Mouse (Mus musculus): ENCODE measurements around the gene Usp54. TPM values are rescaled to one million over a fixed set of nuclear protein-coding genes. Genes with fewer than 3 reads are reported as not detected.

Usp54 gene
- polyA plus RNA-seq, 1 experiment from 2014 or later, result 13.8 TPM

- WGBS, result 83% methylated on average over 6 of the region's 6 CpGs
- Histone ChIP-seq H3K27me3 (ENCODE audit: control insufficient read depth, insufficient read depth, low read depth, low read length) (no peaks in the 10 kb centered on the region), H3K4me3 (ENCODE audit: low read depth, low read length) (no peak overlapping the region), H3K4me2 (ENCODE audit: low read length) (no peak overlapping the region), H3K4me1 (ENCODE audit: control insufficient read depth, insufficient read depth, low read length) (peaks cover 9% of the 10 kb centered on the region; the same call in 1 of the 2 replicates), H3K9ac (ENCODE audit: low read depth, low read length) (no peak overlapping the region), H3K9me3 (replicated peaks; ENCODE audit: control insufficient read depth, low read length, poor library complexity, severe bottlenecking) (no peaks in the 10 kb centered on the region), H3K27ac (ENCODE audit: low read length) (no peak overlapping the region), H3K36me3 (ENCODE audit: control insufficient read depth, insufficient read depth, low read length) (no peaks in the 10 kb centered on the region)
- ATAC-seq, result no peak
Measured at GRCm38 (mm10) chr14:20658902-20659301, 18.0 kb upstream of the Usp54 start.

DNA sequence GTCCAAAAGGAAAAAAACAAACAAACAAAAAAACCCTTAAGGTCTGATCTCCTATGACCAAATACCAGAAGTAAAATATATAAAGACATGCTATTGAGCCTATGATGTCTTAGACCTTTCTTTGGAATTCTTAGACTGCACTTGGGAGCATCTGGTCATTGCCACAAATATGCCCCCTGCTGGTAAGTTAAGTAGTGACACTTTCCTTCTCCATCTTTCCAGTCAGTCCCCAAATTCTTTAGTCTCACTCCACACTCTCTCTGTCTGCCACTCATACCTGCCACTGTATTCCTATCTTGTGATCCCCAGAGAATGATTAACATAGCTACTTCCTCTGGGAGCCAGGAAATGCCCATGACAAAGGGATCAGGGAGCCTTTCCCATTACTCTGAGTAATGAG is 17.5 kb upstream of the Usp54 start:
- no peaks in the 10 kb centered on the region for H3K36me3 ChIP-seq (ENCODE audit: control insufficient read depth, insufficient read depth, low read length)
- H3K27ac ChIP-seq (ENCODE audit: low read length), result no peak overlapping the region
- H3K4me1 ChIP-seq (ENCODE audit: control insufficient read depth, insufficient read depth, low read length), result peaks cover 9% of the 10 kb centered on the region; the same call in 1 of the 2 replicates
- no peaks in the 10 kb centered on the region for H3K27me3 ChIP-seq (ENCODE audit: control insufficient read depth, insufficient read depth, low read depth, low read length)
- H3K9me3 ChIP-seq (replicated peaks; ENCODE audit: control insufficient read depth, low read length, poor library complexity, severe bottlenecking), result no peaks in the 10 kb centered on the region
- no peak for ATAC-seq
- H3K9ac ChIP-seq (ENCODE audit: low read depth, low read length), result no peak overlapping the region
- no peak overlapping the region for H3K4me3 ChIP-seq (ENCODE audit: low read depth, low read length)
- H3K4me2 ChIP-seq (ENCODE audit: low read length), result no peak overlapping the region

GRCm38 (mm10) chr14:20656361-20656760 is 15.5 kb upstream of the Usp54 start, which contains the start of gene Myoz1:
Gene Myoz1 (minus strand): TSS chr14:20656540.
- no peak within 1 kb of the TSS for H3K9ac ChIP-seq (ENCODE audit: low read depth, low read length)
- no peak within 1 kb of the TSS for H3K4me3 ChIP-seq (ENCODE audit: low read depth, low read length)
- H3K4me2 ChIP-seq (ENCODE audit: low read length), result no peak within 1 kb of the TSS
- 40% methylated on average over 11 of the region's 11 CpGs for WGBS
- no peak within 1 kb of the TSS for H3K27ac ChIP-seq (ENCODE audit: low read length)
- H3K36me3 ChIP-seq (ENCODE audit: control insufficient read depth, insufficient read depth, low read length), result no peaks in the 10 kb centered on the region
- H3K4me1 ChIP-seq (ENCODE audit: control insufficient read depth, insufficient read depth, low read length), result no peaks in the 10 kb centered on the region
- no peaks in the 10 kb centered on the region for H3K27me3 ChIP-seq (ENCODE audit: control insufficient read depth, insufficient read depth, low read depth, low read length)
- no peaks in the 10 kb centered on the region for H3K9me3 ChIP-seq (replicated peaks; ENCODE audit: control insufficient read depth, low read length, poor library complexity, severe bottlenecking)
- ATAC-seq, result no peak

- no peaks in the 10 kb centered on the region for H3K4me1 ChIP-seq (ENCODE audit: control insufficient read depth, insufficient read depth, low read length)
- 81% methylated on average over 9 of the region's 9 CpGs for WGBS
- H3K4me3 ChIP-seq (ENCODE audit: low read depth, low read length), result no peak overlapping the region
- no peak overlapping the region for H3K27ac ChIP-seq (ENCODE audit: low read length)
- no peak overlapping the region for H3K4me2 ChIP-seq (ENCODE audit: low read length)
- no peak overlapping the region for H3K9ac ChIP-seq (ENCODE audit: low read depth, low read length)
- no peaks in the 10 kb centered on the region for H3K36me3 ChIP-seq (ENCODE audit: control insufficient read depth, insufficient read depth, low read length)
- no peak for ATAC-seq
- H3K9me3 ChIP-seq (replicated peaks; ENCODE audit: control insufficient read depth, low read length, poor library complexity, severe bottlenecking), result no peaks in the 10 kb centered on the region
- H3K27me3 ChIP-seq (ENCODE audit: control insufficient read depth, insufficient read depth, low read depth, low read length), result no peaks in the 10 kb centered on the region
Measured at GRCm38 (mm10) chr14:20655731-20656130, 14.9 kb upstream of the Usp54 start.

DNA sequence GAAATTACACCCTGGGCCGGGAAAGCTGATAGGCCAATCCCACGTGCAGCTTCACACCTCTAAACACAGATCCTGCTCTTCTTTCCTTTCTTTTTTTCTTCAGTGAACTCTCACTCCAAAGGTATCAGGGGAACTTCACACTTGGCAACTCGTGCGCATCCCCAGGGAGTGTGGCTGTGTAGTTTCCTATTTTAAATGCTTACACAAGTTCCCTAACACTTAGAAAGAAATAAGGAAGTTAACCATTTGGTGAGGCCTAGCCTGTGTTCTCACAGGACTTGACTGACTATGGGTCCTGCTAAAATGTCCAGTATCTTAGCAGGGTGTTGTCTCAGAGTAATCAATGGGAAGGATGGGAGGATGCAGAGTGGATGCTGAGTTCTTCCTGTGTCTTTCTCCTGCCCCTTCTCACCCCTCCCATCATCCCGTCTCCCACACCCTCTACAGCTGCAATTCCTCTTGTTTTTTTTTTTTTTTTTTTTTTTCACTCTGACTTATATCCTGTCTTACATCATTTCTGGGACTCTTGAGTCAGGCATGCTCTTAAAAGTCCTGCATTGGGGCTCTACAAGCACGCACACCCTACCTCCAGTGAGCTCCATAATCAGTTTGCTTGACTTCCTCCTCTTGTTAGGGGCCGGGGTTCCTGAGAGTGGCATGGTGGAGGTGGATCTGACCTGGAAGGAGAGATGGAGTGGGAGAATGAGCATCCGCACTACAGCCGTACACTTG is 14.0 kb upstream of the Usp54 start:
- 89% methylated on average over 9 of the region's 9 CpGs for WGBS
- no peaks in the 10 kb centered on the region for H3K36me3 ChIP-seq (ENCODE audit: control insufficient read depth, insufficient read depth, low read length)

GRCm38 (mm10) chr14:20651722-20652256 is 10.9 kb upstream of the Usp54 start:
- H3K36me3 ChIP-seq (ENCODE audit: control insufficient read depth, insufficient read depth, low read length), result no peaks in the 10 kb centered on the region
- H3K4me3 ChIP-seq (ENCODE audit: low read depth, low read length), result no peak overlapping the region
- H3K9me3 ChIP-seq (replicated peaks; ENCODE audit: control insufficient read depth, low read length, poor library complexity, severe bottlenecking), result no peaks in the 10 kb centered on the region
- H3K4me1 ChIP-seq (ENCODE audit: control insufficient read depth, insufficient read depth, low read length), result no peaks in the 10 kb centered on the region
- no peak overlapping the region; the same call in 1 of the 2 replicates for H3K9ac ChIP-seq (ENCODE audit: low read depth, low read length)
- no peak overlapping the region for H3K4me2 ChIP-seq (ENCODE audit: low read length)
- ATAC-seq, result no peak
- no peak overlapping the region for H3K27ac ChIP-seq (ENCODE audit: low read length)
- 79% methylated on average over 4 of the region's 4 CpGs for WGBS
- H3K27me3 ChIP-seq (ENCODE audit: control insufficient read depth, insufficient read depth, low read depth, low read length), result no peaks in the 10 kb centered on the region

More for the DNA sequence above, 14.0 kb upstream of the Usp54 start:
- no peak for ATAC-seq
- H3K9me3 ChIP-seq (replicated peaks; ENCODE audit: control insufficient read depth, low read length, poor library complexity, severe bottlenecking), result no peaks in the 10 kb centered on the region
- no peaks in the 10 kb centered on the region for H3K4me1 ChIP-seq (ENCODE audit: control insufficient read depth, insufficient read depth, low read length)
- no peaks in the 10 kb centered on the region for H3K27me3 ChIP-seq (ENCODE audit: control insufficient read depth, insufficient read depth, low read depth, low read length)
- H3K4me2 ChIP-seq (ENCODE audit: low read length), result no peak overlapping the region
- no peak overlapping the region for H3K4me3 ChIP-seq (ENCODE audit: low read depth, low read length)
- no peak overlapping the region for H3K9ac ChIP-seq (ENCODE audit: low read depth, low read length)
- no peak overlapping the region for H3K27ac ChIP-seq (ENCODE audit: low read length)

DNA sequence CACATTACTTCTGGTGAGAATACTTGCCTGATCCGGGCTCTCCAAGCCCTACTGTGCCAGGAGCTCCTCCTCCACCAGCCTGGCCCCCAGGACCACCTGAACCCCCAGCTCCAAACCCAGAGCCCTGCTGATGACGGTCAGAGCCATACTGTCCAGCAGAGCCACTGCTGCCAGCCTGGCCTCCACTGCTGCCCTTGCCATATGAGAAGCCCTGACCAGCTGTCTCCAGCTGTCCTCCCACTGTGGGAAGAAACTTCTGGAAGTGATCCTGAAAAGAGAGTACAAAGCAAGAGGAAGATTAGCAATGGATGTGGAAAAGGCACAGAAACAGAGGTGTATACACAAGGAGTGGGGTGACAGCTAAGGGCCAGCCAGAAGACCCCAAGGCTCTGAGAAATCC is 10.1 kb upstream of the Usp54 start:
- 72% methylated on average over 2 of the region's 2 CpGs for WGBS
- Histone ChIP-seq H3K4me2 (ENCODE audit: low read length) (no peak overlapping the region), H3K4me1 (ENCODE audit: control insufficient read depth, insufficient read depth, low read length) (no peaks in the 10 kb centered on the region), H3K9me3 (replicated peaks; ENCODE audit: control insufficient read depth, low read length, poor library complexity, severe bottlenecking) (no peaks in the 10 kb centered on the region), H3K9ac (ENCODE audit: low read depth, low read length) (no peak overlapping the region), H3K36me3 (ENCODE audit: control insufficient read depth, insufficient read depth, low read length) (no peaks in the 10 kb centered on the region), H3K27ac (ENCODE audit: low read length) (no peak overlapping the region), H3K4me3 (ENCODE audit: low read depth, low read length) (no peak overlapping the region), H3K27me3 (ENCODE audit: control insufficient read depth, insufficient read depth, low read depth, low read length) (no peaks in the 10 kb centered on the region)
- ATAC-seq, result no peak

- no peak for ATAC-seq
- no peak overlapping the region for H3K4me3 ChIP-seq (ENCODE audit: low read depth, low read length)
- no peak overlapping the region for H3K4me2 ChIP-seq (ENCODE audit: low read length)
- H3K9ac ChIP-seq (ENCODE audit: low read depth, low read length), result no peak overlapping the region
- H3K36me3 ChIP-seq (ENCODE audit: control insufficient read depth, insufficient read depth, low read length), result no peaks in the 10 kb centered on the region
- no peaks in the 10 kb centered on the region for H3K27me3 ChIP-seq (ENCODE audit: control insufficient read depth, insufficient read depth, low read depth, low read length)
- peaks cover 5% of the 10 kb centered on the region; the same call in 1 of the 2 replicates for H3K4me1 ChIP-seq (ENCODE audit: control insufficient read depth, insufficient read depth, low read length)
- H3K27ac ChIP-seq (ENCODE audit: low read length), result no peak overlapping the region
- no peaks in the 10 kb centered on the region for H3K9me3 ChIP-seq (replicated peaks; ENCODE audit: control insufficient read depth, low read length, poor library complexity, severe bottlenecking)
Measured at GRCm38 (mm10) chr14:20646381-20646780, 5.5 kb upstream of the Usp54 start.

GRCm38 (mm10) chr14:20645547-20645946 is 4.7 kb upstream of the Usp54 start:
- Histone ChIP-seq H3K9me3 (replicated peaks; ENCODE audit: control insufficient read depth, low read length, poor library complexity, severe bottlenecking) (no peaks in the 10 kb centered on the region), H3K27ac (ENCODE audit: low read length) (no peak overlapping the region), H3K36me3 (ENCODE audit: control insufficient read depth, insufficient read depth, low read length) (no peaks in the 10 kb centered on the region), H3K4me2 (ENCODE audit: low read length) (no peak overlapping the region), H3K9ac (ENCODE audit: low read depth, low read length) (no peak overlapping the region), H3K4me1 (ENCODE audit: control insufficient read depth, insufficient read depth, low read length) (peaks cover 5% of the 10 kb centered on the region; the same call in 1 of the 2 replicates), H3K4me3 (ENCODE audit: low read depth, low read length) (no peak overlapping the region), H3K27me3 (ENCODE audit: control insufficient read depth, insufficient read depth, low read depth, low read length) (no peaks in the 10 kb centered on the region)
- WGBS, result 33% methylated on average over 3 of the region's 3 CpGs
- no peak for ATAC-seq

Data from midbrain, embryonic 16.5 days (tissue).